Mouse (Mus musculus): ENCODE results near the gene Bcl2l2. TPM values are rescaled to one million over a fixed set of nuclear protein-coding genes. Genes with fewer than 3 reads are reported as not detected.

Gene Bcl2l2
- polyA plus RNA-seq, 1 experiment: 48.3 TPM

- Histone ChIP-seq H3K27ac (ENCODE audit: insufficient read depth, low read length) (no peak within 1 kb of the TSS), H3K4me3 (ENCODE audit: insufficient read depth, low read length) (peak within 1 kb of the TSS; percentile 67), H3K4me1 (ENCODE audit: control insufficient read depth, insufficient read depth, low read length) (no peaks in the 10 kb centered on the region)
- TF ChIP-seq CTCF (IDR thresholded peaks at IDR 0.05; ENCODE audit: borderline replicate concordance, insufficient read depth, low read length): no peak
- peak; percentile 96 for TF ChIP-seq POLR2A (IDR thresholded peaks at IDR 0.05; ENCODE audit: low read depth, low read length)
Observed at GRCm38 (mm10) chr14:54912886-54913285, 29.7 kb downstream of the Bcl2l2 start, which contains the start of gene Slc22a17. Gene Slc22a17, minus strand, starts transcription at chr14:54913132.

DNA sequence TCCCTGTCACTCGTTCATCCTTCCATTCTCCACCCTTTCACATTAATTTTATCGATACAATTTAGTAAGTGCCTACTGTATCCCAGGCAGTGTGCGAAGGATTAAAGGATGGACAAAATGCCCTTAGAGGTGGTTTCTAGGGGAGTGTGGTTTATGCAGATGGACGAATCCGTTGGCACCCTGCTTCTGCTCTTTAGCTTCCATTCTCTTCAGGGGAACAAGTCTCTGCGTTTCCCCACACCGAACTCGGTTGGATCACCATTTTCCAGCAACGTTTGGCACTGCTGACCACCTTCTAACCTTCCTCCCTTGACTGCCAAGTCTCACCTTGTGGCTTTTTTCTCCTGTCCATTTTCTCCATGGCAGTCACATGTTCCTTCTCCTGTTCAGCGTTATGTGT, 30.2 kb downstream of the Bcl2l2 start:
- Histone ChIP-seq H3K4me3 (ENCODE audit: insufficient read depth, low read length) (peak overlapping the region; percentile 67), H3K27ac (ENCODE audit: insufficient read depth, low read length) (no peak overlapping the region), H3K4me1 (ENCODE audit: control insufficient read depth, insufficient read depth, low read length) (no peaks in the 10 kb centered on the region)
- TF ChIP-seq CTCF (IDR thresholded peaks at IDR 0.05; ENCODE audit: borderline replicate concordance, insufficient read depth, low read length): no peak
- TF ChIP-seq POLR2A (IDR thresholded peaks at IDR 0.05; ENCODE audit: low read depth, low read length): no peak

DNA sequence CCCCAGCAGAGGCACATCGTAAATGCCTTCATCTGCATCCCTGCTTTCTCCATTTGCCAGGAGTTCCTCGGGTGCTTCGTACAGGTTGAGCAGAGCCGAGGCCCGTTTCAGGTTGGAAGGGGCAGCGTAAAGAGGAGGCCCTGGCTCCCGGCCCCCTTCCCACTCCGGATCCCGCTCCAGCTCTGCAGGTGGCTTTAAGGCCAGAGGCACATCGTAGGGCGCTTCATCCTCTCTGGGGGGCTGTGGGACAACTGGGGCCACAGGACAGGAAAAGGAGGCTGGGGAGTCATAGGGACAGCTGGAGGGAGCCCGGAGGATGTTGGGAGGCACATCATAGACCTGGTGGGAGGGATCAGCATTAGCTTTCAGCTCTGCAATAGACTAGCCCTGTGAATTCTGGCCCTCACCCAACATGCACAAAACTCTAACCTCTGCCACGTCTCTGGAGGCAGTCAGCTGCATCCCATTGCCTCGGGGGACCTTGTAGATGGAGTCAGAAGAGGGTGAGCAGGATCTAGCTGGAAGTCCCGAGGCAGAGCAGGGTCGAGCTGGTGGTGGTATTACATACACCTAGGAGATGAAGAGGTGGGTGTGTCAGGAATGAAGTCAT, 37.0 kb downstream of the Bcl2l2 start:
- H3K4me1 ChIP-seq (ENCODE audit: control insufficient read depth, insufficient read depth, low read length): no peaks in the 10 kb centered on the region
- H3K4me3 ChIP-seq (ENCODE audit: insufficient read depth, low read length): no peak overlapping the region
- H3K27ac ChIP-seq (ENCODE audit: insufficient read depth, low read length): no peak overlapping the region
- no peak for TF ChIP-seq CTCF (IDR thresholded peaks at IDR 0.05; ENCODE audit: borderline replicate concordance, insufficient read depth, low read length)
- TF ChIP-seq POLR2A (IDR thresholded peaks at IDR 0.05; ENCODE audit: low read depth, low read length): no peak

- Histone ChIP-seq H3K27ac (ENCODE audit: insufficient read depth, low read length) (peak overlapping the region; percentile 83), H3K4me3 (ENCODE audit: insufficient read depth, low read length) (peak overlapping the region; percentile 8; the same call in 1 of the 2 replicates), H3K4me1 (ENCODE audit: control insufficient read depth, insufficient read depth, low read length) (no peaks in the 10 kb centered on the region)
- TF ChIP-seq POLR2A (IDR thresholded peaks at IDR 0.05; ENCODE audit: low read depth, low read length) (peak; percentile 58), CTCF (IDR thresholded peaks at IDR 0.05; ENCODE audit: borderline replicate concordance, insufficient read depth, low read length) (no peak)
Observed at GRCm38 (mm10) chr14:54924641-54925348, 41.6 kb downstream of the Bcl2l2 start.

GRCm38 (mm10) chr14:54925349-54926342, 42.5 kb downstream of the Bcl2l2 start, which contains the start of gene Efs:
Gene Efs, minus strand, starts transcription at chr14:54926126.
- TF ChIP-seq POLR2A (IDR thresholded peaks at IDR 0.05; ENCODE audit: low read depth, low read length) (peak; percentile 75), CTCF (IDR thresholded peaks at IDR 0.05; ENCODE audit: borderline replicate concordance, insufficient read depth, low read length) (no peak)
- Histone ChIP-seq H3K4me1 (ENCODE audit: control insufficient read depth, insufficient read depth, low read length) (peaks cover 6% of the 10 kb centered on the region; the same call in 1 of the 2 replicates), H3K27ac (ENCODE audit: insufficient read depth, low read length) (peak within 1 kb of the TSS; percentile 83), H3K4me3 (ENCODE audit: insufficient read depth, low read length) (peak within 1 kb of the TSS; percentile 18)

DNA sequence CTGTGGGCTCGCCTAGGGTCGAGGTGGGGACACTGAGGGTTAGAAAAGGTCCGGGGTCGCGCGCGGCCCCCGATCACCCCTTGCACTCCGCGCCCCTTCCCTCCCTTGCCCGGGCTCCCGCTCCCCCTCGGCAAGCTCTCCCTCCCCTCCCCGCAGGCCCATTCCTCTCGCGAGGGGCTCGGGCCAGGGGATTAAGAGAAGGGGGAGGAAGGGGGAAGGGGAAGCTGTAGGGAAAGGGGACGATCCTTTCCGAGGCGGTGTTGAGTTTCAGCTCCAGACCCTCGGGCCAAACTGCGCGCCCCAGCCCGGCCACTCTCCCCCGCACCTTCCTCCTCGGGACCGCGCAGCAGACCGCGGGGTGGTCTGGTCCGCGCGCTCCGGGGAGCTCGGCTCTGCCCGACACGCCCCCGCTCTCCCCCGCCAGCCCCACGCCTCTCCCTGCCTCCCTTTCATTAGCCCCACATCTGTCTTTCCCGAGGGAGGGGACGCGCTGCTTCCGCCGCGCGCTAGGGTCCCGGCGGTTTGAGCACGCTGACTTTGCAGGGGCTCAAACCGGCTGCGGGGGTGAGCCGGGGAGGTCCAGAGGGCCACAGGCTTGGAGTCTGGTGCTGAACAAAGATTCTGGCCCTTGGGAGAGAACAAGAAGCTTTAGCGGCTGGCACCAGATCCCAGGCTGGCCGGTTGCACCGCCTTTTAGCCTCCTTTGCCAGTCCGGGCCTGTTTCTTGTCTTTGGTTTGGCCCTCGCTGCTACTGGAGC, 43.4 kb downstream of the Bcl2l2 start:
- TF ChIP-seq POLR2A (IDR thresholded peaks at IDR 0.05; ENCODE audit: low read depth, low read length) (peak; percentile 24), CTCF (IDR thresholded peaks at IDR 0.05; ENCODE audit: borderline replicate concordance, insufficient read depth, low read length) (no peak)
- peak overlapping the region; percentile 83 for H3K27ac ChIP-seq (ENCODE audit: insufficient read depth, low read length)
- peaks cover 6% of the 10 kb centered on the region; the same call in 1 of the 2 replicates for H3K4me1 ChIP-seq (ENCODE audit: control insufficient read depth, insufficient read depth, low read length)
- H3K4me3 ChIP-seq (ENCODE audit: insufficient read depth, low read length): peak overlapping the region; percentile 18

DNA sequence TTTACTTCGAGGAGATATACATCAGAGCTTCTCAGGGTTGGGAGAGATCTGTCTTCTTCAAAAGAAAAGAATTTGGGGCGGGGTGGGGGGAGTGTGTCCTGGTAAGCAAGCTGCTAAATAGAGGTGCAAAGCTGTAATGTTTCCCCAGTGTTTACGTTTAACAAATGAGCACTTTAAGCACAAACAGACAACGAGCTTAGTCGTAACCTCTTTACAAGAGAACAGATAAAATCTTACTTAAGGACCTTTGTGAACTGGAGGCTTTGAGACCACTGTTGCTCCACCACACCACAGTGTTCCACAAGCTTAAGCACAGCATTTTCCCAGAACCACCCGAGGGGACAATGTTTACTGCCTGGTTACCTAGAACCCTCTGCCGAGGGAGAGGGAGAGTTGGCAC, 44.1 kb downstream of the Bcl2l2 start:
- peaks cover 6% of the 10 kb centered on the region; the same call in 1 of the 2 replicates for H3K4me1 ChIP-seq (ENCODE audit: control insufficient read depth, insufficient read depth, low read length)
- H3K27ac ChIP-seq (ENCODE audit: insufficient read depth, low read length): peak overlapping the region; percentile 83
- H3K4me3 ChIP-seq (ENCODE audit: insufficient read depth, low read length): no peak overlapping the region
- TF ChIP-seq POLR2A (IDR thresholded peaks at IDR 0.05; ENCODE audit: low read depth, low read length) (no peak), CTCF (IDR thresholded peaks at IDR 0.05; ENCODE audit: borderline replicate concordance, insufficient read depth, low read length) (no peak)

DNA sequence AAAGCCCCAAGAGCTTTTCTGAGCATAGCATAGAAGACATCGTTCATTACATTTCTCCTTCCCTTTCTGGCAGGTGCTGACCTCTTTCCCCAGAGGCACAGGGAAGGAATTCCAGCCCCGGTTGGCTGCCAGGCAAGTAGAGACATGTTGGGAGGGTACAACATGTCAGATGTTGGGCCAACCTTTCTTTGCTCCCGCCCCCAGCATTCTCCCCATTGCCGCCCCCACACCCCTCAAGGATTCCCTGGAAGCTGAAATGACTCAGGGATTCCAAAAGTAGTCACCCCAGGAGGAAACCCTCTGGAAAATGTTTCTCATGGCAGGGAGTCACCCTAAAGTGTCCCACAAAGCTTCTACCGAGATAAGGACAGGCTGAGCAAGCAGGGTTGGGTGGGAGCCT, 46.6 kb downstream of the Bcl2l2 start:
- H3K4me1 ChIP-seq (ENCODE audit: control insufficient read depth, insufficient read depth, low read length): peaks cover 6% of the 10 kb centered on the region; the same call in 1 of the 2 replicates
- H3K4me3 ChIP-seq (ENCODE audit: insufficient read depth, low read length): no peak overlapping the region
- no peak for TF ChIP-seq POLR2A (IDR thresholded peaks at IDR 0.05; ENCODE audit: low read depth, low read length)
- TF ChIP-seq CTCF (IDR thresholded peaks at IDR 0.05; ENCODE audit: borderline replicate concordance, insufficient read depth, low read length): no peak
- H3K27ac ChIP-seq (ENCODE audit: insufficient read depth, low read length): peak overlapping the region; percentile 50; the same call in 1 of the 2 replicates

Measured in embryonic fibroblast, embryonic 13.5 days (primary cell).